Mouse (Mus musculus): ENCODE results near the gene Cacna1e. TPM values are rescaled to one million over a fixed set of nuclear protein-coding genes. Genes with fewer than 3 reads are reported as not detected.
A peak's percentile ranks its signal among the peaks of the same experiment; 100 is the strongest.

Cacna1e gene
- polyA plus RNA-seq, 1 experiment from 2014 or later, result 0.20 TPM

- H3K27me3 ChIP-seq (ENCODE audit: insufficient read depth, low read length), result no peaks in the 10 kb centered on the region
- H3K36me3 ChIP-seq (replicated peaks; ENCODE audit: insufficient read depth, low read length), result no peaks in the 10 kb centered on the region
- no peak overlapping the region for H3K9ac ChIP-seq (replicated peaks)
- TF ChIP-seq EP300 (IDR thresholded peaks at IDR 0.05; ENCODE audit: low read depth) (peak; percentile 52; the same call in 1 of the 2 replicates), CTCF (IDR thresholded peaks at IDR 0.05; ENCODE audit: low read depth) (no peak)
- H3K4me2 ChIP-seq (ENCODE audit: low read depth, low read length), result no peak overlapping the region
- no peaks in the 10 kb centered on the region for H3K9me3 ChIP-seq (ENCODE audit: low read length)
- WGBS (ENCODE audit: insufficient replicate concordance), result 78% methylated on average over 4 of the region's 4 CpGs
- DNase-seq (no peak), ATAC-seq (no peak)
- no peak overlapping the region for H3K4me3 ChIP-seq (ENCODE audit: low read depth, low read length)
- no peaks in the 10 kb centered on the region for H3K4me1 ChIP-seq (ENCODE audit: insufficient read depth)
- H3K27ac ChIP-seq (ENCODE audit: low read depth), result no peak overlapping the region
Observed at GRCm38 (mm10) chr1:154707584-154708290, 176.6 kb downstream of the Cacna1e start.

- H3K4me1 ChIP-seq (ENCODE audit: insufficient read depth), result no peaks in the 10 kb centered on the region
- no peak overlapping the region for H3K27ac ChIP-seq (ENCODE audit: low read depth)
- no peak overlapping the region for H3K4me3 ChIP-seq (ENCODE audit: low read depth, low read length)
- no peaks in the 10 kb centered on the region for H3K27me3 ChIP-seq (ENCODE audit: insufficient read depth, low read length)
- 72% methylated on average over 8 of the region's 8 CpGs for WGBS (ENCODE audit: insufficient replicate concordance)
- no peaks in the 10 kb centered on the region for H3K9me3 ChIP-seq (ENCODE audit: low read length)
- no peak overlapping the region for H3K4me2 ChIP-seq (ENCODE audit: low read depth, low read length)
- DNase-seq (no peak), ATAC-seq (no peak)
- TF ChIP-seq CTCF (IDR thresholded peaks at IDR 0.05; ENCODE audit: low read depth) (no peak), EP300 (IDR thresholded peaks at IDR 0.05; ENCODE audit: low read depth) (no peak)
- H3K36me3 ChIP-seq (replicated peaks; ENCODE audit: insufficient read depth, low read length), result no peaks in the 10 kb centered on the region
- no peak overlapping the region for H3K9ac ChIP-seq (replicated peaks)
Observed at GRCm38 (mm10) chr1:154706974-154707373, 177.3 kb downstream of the Cacna1e start.

GRCm38 (mm10) chr1:154705882-154706565 lies 178.3 kb downstream of the Cacna1e start:
- DNase-seq, result no peak
- TF ChIP-seq EP300 (IDR thresholded peaks at IDR 0.05; ENCODE audit: low read depth), result no peak
- no peak for TF ChIP-seq CTCF (IDR thresholded peaks at IDR 0.05; ENCODE audit: low read depth)
- H3K4me2 ChIP-seq (ENCODE audit: low read depth, low read length), result no peak overlapping the region
- 75% methylated on average over 7 of the region's 7 CpGs for WGBS (ENCODE audit: insufficient replicate concordance)
- H3K9ac ChIP-seq (replicated peaks), result no peak overlapping the region
- no peaks in the 10 kb centered on the region for H3K4me1 ChIP-seq (ENCODE audit: insufficient read depth)
- ATAC-seq, result no peak
- no peaks in the 10 kb centered on the region for H3K36me3 ChIP-seq (replicated peaks; ENCODE audit: insufficient read depth, low read length)
- H3K27ac ChIP-seq (ENCODE audit: low read depth), result no peak overlapping the region
- H3K27me3 ChIP-seq (ENCODE audit: insufficient read depth, low read length), result no peaks in the 10 kb centered on the region
- H3K4me3 ChIP-seq (ENCODE audit: low read depth, low read length), result no peak overlapping the region
- no peaks in the 10 kb centered on the region for H3K9me3 ChIP-seq (ENCODE audit: low read length)

- Histone ChIP-seq H3K27ac (ENCODE audit: low read depth) (no peak overlapping the region), H3K9ac (replicated peaks) (no peak overlapping the region), H3K4me3 (ENCODE audit: low read depth, low read length) (no peak overlapping the region), H3K36me3 (replicated peaks; ENCODE audit: insufficient read depth, low read length) (no peaks in the 10 kb centered on the region), H3K9me3 (ENCODE audit: low read length) (no peaks in the 10 kb centered on the region), H3K27me3 (ENCODE audit: insufficient read depth, low read length) (no peaks in the 10 kb centered on the region), H3K4me2 (ENCODE audit: low read depth, low read length) (no peak overlapping the region), H3K4me1 (ENCODE audit: insufficient read depth) (no peaks in the 10 kb centered on the region)
- no peak for TF ChIP-seq EP300 (IDR thresholded peaks at IDR 0.05; ENCODE audit: low read depth)
- no peak for TF ChIP-seq CTCF (IDR thresholded peaks at IDR 0.05; ENCODE audit: low read depth)
- WGBS (ENCODE audit: insufficient replicate concordance), result 50% methylated on average over 11 of the region's 11 CpGs
- no peak for ATAC-seq
- DNase-seq, result no peak
Observed at GRCm38 (mm10) chr1:154704558-154705185, 179.6 kb downstream of the Cacna1e start.

GRCm38 (mm10) chr1:154702623-154703022 lies 181.7 kb downstream of the Cacna1e start:
- no peak overlapping the region for H3K9ac ChIP-seq (replicated peaks)
- H3K9me3 ChIP-seq (ENCODE audit: low read length), result no peaks in the 10 kb centered on the region
- H3K4me3 ChIP-seq (ENCODE audit: low read depth, low read length), result no peak overlapping the region
- TF ChIP-seq EP300 (IDR thresholded peaks at IDR 0.05; ENCODE audit: low read depth), result no peak
- no peak for TF ChIP-seq CTCF (IDR thresholded peaks at IDR 0.05; ENCODE audit: low read depth)
- H3K27me3 ChIP-seq (ENCODE audit: insufficient read depth, low read length), result no peaks in the 10 kb centered on the region
- DNase-seq (no peak), ATAC-seq (no peak)
- no peaks in the 10 kb centered on the region for H3K4me1 ChIP-seq (ENCODE audit: insufficient read depth)
- no peak overlapping the region for H3K27ac ChIP-seq (ENCODE audit: low read depth)
- no peaks in the 10 kb centered on the region for H3K36me3 ChIP-seq (replicated peaks; ENCODE audit: insufficient read depth, low read length)
- WGBS (ENCODE audit: insufficient replicate concordance), result 65% methylated on average over 2 of the region's 2 CpGs
- no peak overlapping the region for H3K4me2 ChIP-seq (ENCODE audit: low read depth, low read length)
